Mouse (Mus musculus) stomach, embryonic 14.5 days (tissue): ENCODE measurements at regions not wholly inside any gene's neighbourhood (a gene's known extent, or its start where the extent isn't known, plus 50 kb on each side); places are given as distances from the start of the nearest gene placed in this dataset.
A peak's percentile ranks its signal among the peaks of the same experiment; 100 is the strongest.

Experiments used
- ATAC-seq: fragments of 200-750 bp; cut with Nextera tagmentation; 2 replicates; pipeline ENCODE4 v1.8.0; 2017; ENCODE audit warnings: low read depth, moderate TSS enrichment; ENCODE audit not compliant: insufficient number of reproducible peaks, insufficient read depth, low FRiP score
- H3K27ac ChIP-seq: fragments of 300-500 bp; sonication (generic); 2 replicates; pipeline ENCODE4 v1.5.1; 2014; ENCODE audit warnings: mild to moderate bottlenecking, low read length, moderate library complexity, mixed read lengths
- H3K27me3 ChIP-seq: fragments of 300-500 bp; sonication (generic); 2 replicates; pipeline ENCODE4 v1.6.1; 2014; ENCODE audit warnings: low read length, control low read depth, mixed read lengths; ENCODE audit not compliant: control insufficient read depth, insufficient read depth
- H3K36me3 ChIP-seq: fragments of 300-500 bp; sonication (generic); 2 replicates; pipeline ENCODE4 v1.6.1; 2014; ENCODE audit warnings: mild to moderate bottlenecking, control low read depth, low read length, moderate library complexity, mixed read lengths; ENCODE audit not compliant: control insufficient read depth, insufficient read depth
- H3K4me1 ChIP-seq: fragments of 300-500 bp; sonication (generic); 2 replicates; pipeline ENCODE4 v1.6.1; 2014; ENCODE audit warnings: low read length, control low read depth, mixed read lengths; ENCODE audit not compliant: control insufficient read depth, insufficient read depth
- H3K4me2 ChIP-seq: fragments of 300-500 bp; sonication (generic); replicated peaks from 2 replicates; pipeline ENCODE4 v1.6.1; 2014; ENCODE audit warnings: low read depth, low read length, control low read depth
- H3K4me3 ChIP-seq: fragments of 300-500 bp; sonication (generic); 2 replicates; pipeline ENCODE4 v1.5.1; 2014; ENCODE audit warnings: low read depth, low read length, control low read depth
- H3K9ac ChIP-seq: fragments of 300-500 bp; sonication (generic); replicated peaks from 2 replicates; pipeline ENCODE4 v1.6.1; 2014; ENCODE audit warnings: low read depth, mild to moderate bottlenecking, control low read depth, low read length, moderate library complexity, mixed read lengths
- H3K9me3 ChIP-seq: fragments of 300-500 bp; sonication (generic); 2 replicates; pipeline ENCODE4 v1.6.1; 2016; ENCODE audit warnings: low read depth, low read length, control low read depth; ENCODE audit not compliant: control insufficient read depth
- WGBS: fragments of 180-500 bp; shearing (Covaris S2); extraction: QIAGEN DNeasy Blood & Tissue Kit; methylation state at CpG from one replicate; pipeline ENCODE4 v1.1.7; 2014; 5-methylcytosine and 5-hydroxymethylcytosine counted together

DNA sequence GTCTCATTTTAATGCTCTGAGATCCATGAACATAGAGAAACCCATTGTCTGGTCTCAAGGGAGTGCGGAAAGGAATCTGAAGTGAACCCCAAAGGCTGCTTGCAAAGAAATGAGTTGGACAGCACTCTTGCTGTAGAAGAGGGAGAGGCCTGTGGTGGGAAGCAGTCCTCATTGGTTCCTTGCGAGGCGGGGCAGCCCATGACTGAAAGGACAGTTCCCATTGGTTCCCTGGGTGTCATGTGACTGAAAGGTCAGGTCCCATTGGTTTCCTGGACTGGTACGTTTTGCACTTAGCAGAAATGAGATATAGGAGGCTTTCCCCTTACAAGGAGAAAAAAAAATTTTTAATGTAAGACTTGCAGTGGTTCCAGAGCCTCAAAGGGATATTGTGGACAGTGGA is 119.9 kb upstream of the Ajap1 start:
- Histone ChIP-seq H3K4me1 (no peaks in the 10 kb centered on the region), H3K9ac (no peak overlapping the region), H3K27me3 (no peaks in the 10 kb centered on the region), H3K4me2 (no peak overlapping the region), H3K9me3 (0 out of 2 replicates have a peak, but pooled peaks cover 2% of the 10 kb centered on the region), H3K4me3 (no peak overlapping the region), H3K36me3 (no peaks in the 10 kb centered on the region), H3K27ac (no peak overlapping the region)
- no peak for ATAC-seq
- 83% methylated on average over 4 of the region's 4 CpGs for WGBS

DNA sequence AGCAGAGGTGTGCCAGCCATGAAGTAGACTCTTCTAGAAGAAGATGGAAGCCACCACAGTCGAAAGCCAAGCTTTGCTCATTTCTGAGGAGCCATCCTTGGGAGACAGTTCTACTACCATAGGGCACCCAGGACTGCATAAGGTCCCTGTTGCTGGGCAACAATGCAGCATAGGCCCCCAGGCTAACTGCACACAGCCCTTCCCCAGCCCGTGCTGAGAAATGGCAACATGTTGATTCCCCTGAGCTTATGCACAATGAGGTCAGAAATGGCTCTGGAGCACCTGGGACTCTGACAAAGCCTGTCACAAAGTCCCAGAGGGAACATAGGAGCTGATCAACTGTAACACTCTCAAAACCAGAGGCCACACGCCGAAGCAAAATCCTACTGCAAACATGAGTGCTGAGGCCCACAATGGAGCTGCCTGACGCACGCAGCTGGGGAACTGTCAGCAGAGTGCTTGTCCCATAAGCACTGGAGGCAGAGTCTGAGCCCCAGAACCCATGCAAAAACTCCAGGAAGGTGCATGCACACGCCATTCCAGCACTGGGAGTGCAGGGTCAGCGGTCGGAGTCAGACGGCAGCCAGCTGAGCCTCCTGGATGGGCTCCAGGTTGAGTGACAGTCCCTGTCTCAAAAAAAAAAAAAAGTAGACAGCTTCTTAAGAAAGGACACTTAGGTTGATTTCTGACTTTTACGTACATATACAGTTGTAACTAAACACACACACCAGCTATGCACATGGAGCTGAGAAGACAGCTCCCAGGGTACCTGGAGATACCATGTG is 120.6 kb upstream of the Ajap1 start:
- Histone ChIP-seq H3K9ac (no peak overlapping the region), H3K27me3 (no peaks in the 10 kb centered on the region), H3K36me3 (no peaks in the 10 kb centered on the region), H3K4me3 (no peak overlapping the region), H3K4me2 (no peak overlapping the region), H3K27ac (no peak overlapping the region), H3K9me3 (0 out of 2 replicates have a peak, but pooled peaks cover 2% of the 10 kb centered on the region), H3K4me1 (no peaks in the 10 kb centered on the region)
- 69% methylated on average over 11 of the region's 11 CpGs for WGBS
- ATAC-seq: peak; percentile 37; the same call in 1 of the 2 replicates

DNA sequence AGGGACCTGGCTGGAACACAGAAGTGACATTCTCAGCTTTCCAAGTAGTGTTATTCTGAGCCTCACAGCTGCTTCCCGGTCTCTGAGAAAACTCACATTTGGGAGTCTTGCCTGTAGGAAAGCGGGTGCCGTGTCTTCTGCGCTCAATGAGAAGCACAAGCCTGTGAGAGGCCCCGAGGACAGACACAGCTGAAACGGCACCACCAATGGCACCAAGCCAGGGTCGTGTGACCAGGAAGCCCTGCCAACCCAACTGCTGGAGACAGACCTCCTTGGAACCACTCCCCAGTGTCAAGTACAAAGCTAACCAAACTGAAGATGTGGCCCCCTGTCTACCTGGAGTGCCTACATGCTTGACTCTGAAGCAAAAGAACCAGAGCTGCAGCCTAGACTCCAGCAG is 121.3 kb upstream of the Ajap1 start:
- H3K4me2 ChIP-seq: no peak overlapping the region
- ATAC-seq: no peak
- no peak overlapping the region for H3K9ac ChIP-seq
- 0 out of 2 replicates have a peak, but pooled peaks cover 2% of the 10 kb centered on the region for H3K9me3 ChIP-seq
- H3K4me3 ChIP-seq: no peak overlapping the region
- no peaks in the 10 kb centered on the region for H3K27me3 ChIP-seq
- no peak overlapping the region for H3K27ac ChIP-seq
- 86% methylated on average over 7 of the region's 7 CpGs for WGBS
- H3K4me1 ChIP-seq: no peaks in the 10 kb centered on the region
- H3K36me3 ChIP-seq: no peaks in the 10 kb centered on the region

DNA sequence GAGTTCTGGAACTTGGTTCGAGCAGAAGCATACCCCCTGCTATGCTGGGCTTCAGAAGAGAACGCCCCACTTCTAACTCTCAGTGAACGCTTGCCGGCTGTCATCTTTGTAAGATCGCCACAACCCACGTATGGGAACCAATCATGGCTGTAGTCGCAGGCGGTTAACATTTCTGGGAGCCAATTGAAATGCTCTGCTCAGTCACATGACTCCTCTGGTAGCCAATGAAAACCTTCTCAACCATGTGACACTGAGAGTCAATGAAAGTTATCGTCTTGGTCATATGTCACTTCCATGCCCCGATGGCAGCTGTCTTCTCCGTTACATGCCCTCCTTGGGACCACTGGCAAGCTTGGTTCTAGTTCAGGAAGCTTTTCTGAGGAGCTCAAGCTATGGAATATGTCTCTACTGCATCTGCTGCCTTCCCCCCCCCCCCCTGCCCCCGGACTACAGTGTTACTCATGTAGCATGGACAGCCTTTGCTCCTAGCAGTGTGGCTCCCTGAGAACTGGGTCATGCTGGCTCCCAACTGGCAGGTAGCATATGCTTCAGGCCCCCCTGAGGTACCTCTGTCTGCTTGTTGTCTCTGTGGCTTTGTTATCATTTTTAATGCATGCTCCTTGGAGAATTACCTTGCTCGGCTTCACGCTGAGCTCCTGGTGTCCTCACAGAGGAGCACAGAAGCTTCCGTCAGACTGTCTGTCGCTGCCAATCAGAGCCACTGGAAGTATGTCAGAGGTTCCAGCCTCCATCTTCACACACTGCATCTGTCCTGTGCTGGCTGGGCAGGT is 122.3 kb upstream of the Ajap1 start:
- H3K4me2 ChIP-seq: no peak overlapping the region
- H3K27ac ChIP-seq: no peak overlapping the region
- H3K4me1 ChIP-seq: no peaks in the 10 kb centered on the region
- no peaks in the 10 kb centered on the region for H3K36me3 ChIP-seq
- H3K27me3 ChIP-seq: no peaks in the 10 kb centered on the region
- no peak for ATAC-seq
- no peak overlapping the region for H3K4me3 ChIP-seq
- 91% methylated on average over 15 of the region's 16 CpGs for WGBS
- no peak overlapping the region for H3K9ac ChIP-seq
- H3K9me3 ChIP-seq: 0 out of 2 replicates have a peak, but pooled peaks cover 2% of the 10 kb centered on the region

DNA sequence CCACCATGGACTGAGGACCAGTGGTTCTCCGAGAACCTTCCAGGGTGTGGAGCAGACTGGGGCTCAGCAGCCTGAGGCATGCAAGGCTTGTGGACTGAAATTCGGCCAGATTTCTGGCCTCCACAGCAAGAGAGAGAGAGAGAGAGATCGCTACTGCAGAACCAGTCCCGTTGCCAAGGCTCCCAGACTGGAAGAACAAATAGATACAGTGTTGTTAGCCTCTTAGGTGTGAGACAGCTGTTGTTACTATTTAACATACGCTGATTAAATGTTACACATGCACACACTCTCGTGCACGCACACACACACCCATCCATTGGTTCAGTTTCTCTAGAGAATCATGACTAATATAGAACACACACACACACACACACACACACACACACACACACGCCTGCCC is 133.4 kb upstream of the Ajap1 start:
- ATAC-seq: no peak
- H3K36me3 ChIP-seq: no peaks in the 10 kb centered on the region
- no peak overlapping the region for H3K4me2 ChIP-seq
- H3K4me3 ChIP-seq: no peak overlapping the region
- H3K27ac ChIP-seq: no peak overlapping the region
- WGBS: 70% methylated on average over 8 of the region's 8 CpGs
- no peaks in the 10 kb centered on the region for H3K4me1 ChIP-seq
- no peaks in the 10 kb centered on the region for H3K9me3 ChIP-seq
- H3K9ac ChIP-seq: no peak overlapping the region
- no peaks in the 10 kb centered on the region for H3K27me3 ChIP-seq

DNA sequence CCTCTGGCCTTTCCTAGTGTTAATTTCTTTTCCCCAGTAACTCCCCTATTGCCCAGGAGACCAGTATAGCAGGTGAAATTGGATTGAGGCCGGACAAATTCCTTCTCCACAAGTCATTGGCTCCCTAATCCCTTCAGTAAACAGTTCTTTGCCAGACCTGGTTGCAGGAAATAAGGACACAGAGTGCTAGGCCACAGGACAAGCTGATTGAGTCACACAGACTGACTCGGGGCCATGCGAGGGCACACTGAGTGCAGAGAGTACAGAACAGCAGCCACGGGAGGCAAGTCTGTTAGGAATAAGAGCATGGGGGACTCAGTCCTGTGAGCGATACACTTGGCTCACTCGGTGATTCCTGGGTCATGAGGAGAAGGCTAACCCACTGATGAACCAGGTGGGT is 134.3 kb upstream of the Ajap1 start:
- WGBS: 78% methylated on average over 6 of the region's 6 CpGs
- no peak for ATAC-seq
- H3K9me3 ChIP-seq: no peaks in the 10 kb centered on the region

DNA sequence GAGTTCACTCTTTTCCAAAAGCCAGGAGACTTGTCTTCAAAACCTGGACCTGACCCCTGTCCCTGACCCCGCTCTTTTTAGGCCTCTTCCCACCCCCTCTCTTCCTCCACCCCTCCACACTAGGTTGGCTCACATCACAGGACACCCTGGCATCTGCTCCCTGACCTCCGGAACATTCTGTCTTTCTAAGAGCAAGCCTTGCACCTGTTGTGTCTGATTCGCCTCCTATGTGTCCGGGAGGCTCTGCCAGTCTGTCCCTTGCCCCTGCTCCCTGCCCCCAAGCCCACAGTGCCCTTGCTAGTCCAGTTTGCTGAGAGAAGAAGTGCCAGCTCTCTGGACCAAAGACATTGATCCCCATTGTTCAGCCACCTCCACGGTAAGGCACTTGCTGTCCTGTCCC is 138.3 kb upstream of the Ajap1 start:
- no peak overlapping the region for H3K4me2 ChIP-seq
- H3K27me3 ChIP-seq: no peaks in the 10 kb centered on the region
- no peak for ATAC-seq
- no peak overlapping the region for H3K27ac ChIP-seq
- no peaks in the 10 kb centered on the region for H3K4me1 ChIP-seq
- WGBS: 79% methylated on average over 5 of the region's 5 CpGs
- H3K9ac ChIP-seq: no peak overlapping the region
- no peak overlapping the region for H3K4me3 ChIP-seq
- no peaks in the 10 kb centered on the region for H3K9me3 ChIP-seq
- H3K36me3 ChIP-seq: no peaks in the 10 kb centered on the region

More for the DNA sequence above, 134.3 kb upstream of the Ajap1 start:
- H3K36me3 ChIP-seq: no peaks in the 10 kb centered on the region
- H3K4me1 ChIP-seq: no peaks in the 10 kb centered on the region
- H3K27ac ChIP-seq: no peak overlapping the region
- no peak overlapping the region for H3K9ac ChIP-seq
- no peaks in the 10 kb centered on the region for H3K27me3 ChIP-seq
- no peak overlapping the region for H3K4me3 ChIP-seq
- no peak overlapping the region for H3K4me2 ChIP-seq

DNA sequence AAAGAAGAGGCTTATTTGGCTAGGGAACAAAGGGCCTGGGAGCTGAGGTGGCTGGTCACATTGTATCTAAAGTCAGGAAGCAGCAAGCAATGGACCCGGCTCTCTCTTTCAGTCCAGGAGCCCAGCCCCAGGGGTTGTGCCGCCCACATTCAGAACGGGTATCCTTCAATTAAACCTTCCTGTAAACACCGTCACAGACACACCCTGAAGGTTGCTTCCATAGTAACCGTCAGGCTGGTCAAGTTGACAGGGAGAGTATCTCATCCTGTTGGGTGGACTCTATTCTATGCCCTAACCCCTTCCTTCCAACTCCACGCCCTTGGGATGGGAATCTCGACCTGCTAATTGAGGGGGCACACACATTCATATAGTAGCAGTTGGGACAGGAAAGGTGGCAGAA is 148.6 kb upstream of the Ajap1 start:
- no peak overlapping the region for H3K27ac ChIP-seq
- no peaks in the 10 kb centered on the region for H3K9me3 ChIP-seq
- no peak overlapping the region for H3K4me2 ChIP-seq
- no peak for ATAC-seq
- 69% methylated on average over 7 of the region's 7 CpGs for WGBS
- no peaks in the 10 kb centered on the region for H3K36me3 ChIP-seq
- H3K4me3 ChIP-seq: no peak overlapping the region
- no peaks in the 10 kb centered on the region for H3K27me3 ChIP-seq
- H3K4me1 ChIP-seq: no peaks in the 10 kb centered on the region
- H3K9ac ChIP-seq: no peak overlapping the region
